Comparison of ENCODE assay signal across 8 mouse cellular contexts in genomic region chr2:91182016-91182404, GRCm38 (mm10). TPM values are rescaled to one million over a fixed set of nuclear protein-coding genes. Genes with fewer than 3 reads are reported as not detected.
A peak's percentile ranks its signal among the peaks of the same experiment; 100 is the strongest.
DNase-seq lines count a peak whose midpoint lies in the region; ATAC-seq lines count a peak whose summit lies in the region.

No protein-coding gene starts in this region.

- peak overlapping the region; percentile 71 for H3K4me2 ChIP-seq in limb, embryonic 15.5 days
- H3K4me2 ChIP-seq in stomach, embryonic 14.5 days (replicated peaks; ENCODE audit: low read depth, low read length), result peak overlapping the region; percentile 52

- H3K9me3 ChIP-seq in erythroblast, embryonic 14.5 days (ENCODE audit: control insufficient read depth, low read length), result no peaks in the 10 kb centered on the region
- H3K9me3 ChIP-seq in forebrain, embryonic 10.5 days, result no peaks in the 10 kb centered on the region
- H3K9me3 ChIP-seq in limb, embryonic 15.5 days, result no peaks in the 10 kb centered on the region
- no peaks in the 10 kb centered on the region for H3K9me3 ChIP-seq in stomach, embryonic 14.5 days (ENCODE audit: control insufficient read depth, low read depth, low read length)

- no peak for ATAC-seq in erythroblast, adult 5-6 weeks (replicated peaks; ENCODE audit: low FRiP score, poor library complexity, severe bottlenecking)
- ATAC-seq in limb, embryonic 15.5 days (ENCODE audit: insufficient number of reproducible peaks, low FRiP score, low TSS enrichment, low read depth), result no peak
- ATAC-seq in stomach, embryonic 14.5 days (ENCODE audit: insufficient number of reproducible peaks, insufficient read depth, low FRiP score, low read depth), result no peak

- H3K36me3 ChIP-seq in erythroblast, embryonic 14.5 days (ENCODE audit: control insufficient read depth), result peaks cover 10% of the 10 kb centered on the region
- H3K36me3 ChIP-seq in forebrain, embryonic 10.5 days (replicated peaks), result peaks cover 10% of the 10 kb centered on the region
- H3K36me3 ChIP-seq in limb, embryonic 15.5 days, result peaks cover 8% of the 10 kb centered on the region
- H3K36me3 ChIP-seq in stomach, embryonic 14.5 days (ENCODE audit: control insufficient read depth, insufficient read depth, low read length), result 0 out of 2 replicates have a peak, but pooled peaks cover under 1% of the 10 kb centered on the region

- 10% methylated on average over 8 of the region's 8 CpGs for WGBS in forebrain, embryonic 10.5 days
- 12% methylated on average over 8 of the region's 8 CpGs for WGBS in limb, embryonic 15.5 days
- WGBS in stomach, embryonic 14.5 days, result 9% methylated on average over 8 of the region's 8 CpGs

- peaks cover 33% of the 10 kb centered on the region for H3K4me1 ChIP-seq in erythroblast, embryonic 14.5 days (ENCODE audit: control insufficient read depth)
- peaks cover 44% of the 10 kb centered on the region for H3K4me1 ChIP-seq in forebrain, embryonic 10.5 days
- peaks cover 15% of the 10 kb centered on the region for H3K4me1 ChIP-seq in limb, embryonic 15.5 days
- peaks cover 4% of the 10 kb centered on the region; the same call in 1 of the 2 replicates for H3K4me1 ChIP-seq in stomach, embryonic 14.5 days (ENCODE audit: control insufficient read depth, insufficient read depth, low read length)

- DNase-seq in right cerebral cortex, adult 18-20 months, result peak; percentile 43
- no peak for DNase-seq in right cerebral cortex, postnatal 36 days (ENCODE audit: low spot score in 2 of 2)
- no peak for DNase-seq in forebrain, embryonic 10.5 days (ENCODE audit: extremely low spot score, low spot score)
- DNase-seq in layer of hippocampus, adult 9-10 months (ENCODE audit: low spot score), result no peak

- peak overlapping the region; percentile 88; the same call in 1 of the 2 replicates for H3K27ac ChIP-seq in forebrain, embryonic 10.5 days
- H3K27ac ChIP-seq in limb, embryonic 15.5 days, result no peak overlapping the region
- no peak overlapping the region for H3K27ac ChIP-seq in stomach, embryonic 14.5 days (ENCODE audit: low read length)

- no peak overlapping the region for H3K9ac ChIP-seq in limb, embryonic 15.5 days
- H3K9ac ChIP-seq in stomach, embryonic 14.5 days (replicated peaks; ENCODE audit: low read depth, low read length), result no peak overlapping the region

- peaks cover 16% of the 10 kb centered on the region for H3K27me3 ChIP-seq in erythroblast, embryonic 14.5 days (ENCODE audit: control insufficient read depth)
- H3K27me3 ChIP-seq in forebrain, embryonic 10.5 days (ENCODE audit: poor library complexity, severe bottlenecking), result peaks cover 9% of the 10 kb centered on the region; the same call in 1 of the 2 replicates
- no peaks in the 10 kb centered on the region for H3K27me3 ChIP-seq in limb, embryonic 15.5 days
- no peaks in the 10 kb centered on the region for H3K27me3 ChIP-seq in stomach, embryonic 14.5 days (ENCODE audit: control insufficient read depth, insufficient read depth, low read length)

- peak overlapping the region; percentile 85 for H3K4me3 ChIP-seq in erythroblast, embryonic 14.5 days (replicated peaks)
- H3K4me3 ChIP-seq in forebrain, embryonic 10.5 days, result peak overlapping the region; percentile 89
- peak overlapping the region; percentile 82 for H3K4me3 ChIP-seq in limb, embryonic 15.5 days
- H3K4me3 ChIP-seq in stomach, embryonic 14.5 days (ENCODE audit: low read depth, low read length), result peak overlapping the region; percentile 95

RNA-seq across cellular contexts. Expression of gene Madd, which starts 1.6 kb away (rescaled TPM):
- 0.56 and 0.60 TPM in 2 replicates for polyA plus RNA-seq in erythroblast, embryonic 14.5 days (2012)
- 4.6 and 31.5 TPM in 2 replicates for total RNA-seq in erythroblast, adult 5-6 weeks (2015; ENCODE audit: low replicate concordance)
- 16.3 and 16.4 TPM in 2 replicates for total RNA-seq in erythroblast, adult 5-6 weeks (2017; ENCODE audit: low replicate concordance)
- polyA plus RNA-seq in forebrain, embryonic 10.5 days (2016; fragmentation: Nextera tagmentation; extraction: Ambion mirVana), result 14.5 and 17.8 TPM in 2 replicates
- polyA plus RNA-seq in limb, embryonic 15.5 days (2015; fragmentation: Nextera tagmentation; extraction: Ambion mirVana), result 10.2 and 12.2 TPM in 2 replicates
- 11.8 and 19.7 TPM in 2 replicates for polyA plus RNA-seq in stomach, embryonic 14.5 days (2014; fragmentation: Nextera tagmentation; extraction: Ambion mirVana)

RNA-seq across cellular contexts. Expression of gene Nr1h3, which starts 20.6 kb away (rescaled TPM):
- 0.18 and 0.50 TPM in 2 replicates for polyA plus RNA-seq in erythroblast, embryonic 14.5 days (2012)
- 1.3 TPM in 2 replicates for total RNA-seq in erythroblast, adult 5-6 weeks (2015; ENCODE audit: low replicate concordance)
- 0.34 and 6.4 TPM in 2 replicates for total RNA-seq in erythroblast, adult 5-6 weeks (2017; ENCODE audit: low replicate concordance)
- polyA plus RNA-seq in forebrain, embryonic 10.5 days (2016; fragmentation: Nextera tagmentation; extraction: Ambion mirVana), result 1.4 and 2.5 TPM in 2 replicates
- polyA plus RNA-seq in limb, embryonic 15.5 days (2015; fragmentation: Nextera tagmentation; extraction: Ambion mirVana), result 2.2 and 2.4 TPM in 2 replicates
- polyA plus RNA-seq in stomach, embryonic 14.5 days (2014; fragmentation: Nextera tagmentation; extraction: Ambion mirVana), result 0.36 and 1.4 TPM in 2 replicates

RNA-seq across cellular contexts. Expression of gene Acp2, which starts 20.7 kb away (rescaled TPM):
- 0.16 and 0.23 TPM in 2 replicates for polyA plus RNA-seq in erythroblast, embryonic 14.5 days (2012)
- 0.77 and 6.9 TPM in 2 replicates for total RNA-seq in erythroblast, adult 5-6 weeks (2015; ENCODE audit: low replicate concordance)
- 3.2 and 4.5 TPM in 2 replicates for total RNA-seq in erythroblast, adult 5-6 weeks (2017; ENCODE audit: low replicate concordance)
- polyA plus RNA-seq in forebrain, embryonic 10.5 days (2016; fragmentation: Nextera tagmentation; extraction: Ambion mirVana), result 25.4 and 27.7 TPM in 2 replicates
- 25.7 and 25.9 TPM in 2 replicates for polyA plus RNA-seq in limb, embryonic 15.5 days (2015; fragmentation: Nextera tagmentation; extraction: Ambion mirVana)
- 26.5 and 32.3 TPM in 2 replicates for polyA plus RNA-seq in stomach, embryonic 14.5 days (2014; fragmentation: Nextera tagmentation; extraction: Ambion mirVana)

RNA-seq across cellular contexts. Expression of gene Ddb2, which starts 54.8 kb away (rescaled TPM):
- polyA plus RNA-seq in erythroblast, embryonic 14.5 days (2012), result 0.05 and 0.06 TPM in 2 replicates
- total RNA-seq in erythroblast, adult 5-6 weeks (2015; ENCODE audit: low replicate concordance), result 1.3 and 2.5 TPM in 2 replicates
- total RNA-seq in erythroblast, adult 5-6 weeks (2017; ENCODE audit: low replicate concordance), result 1.5 and 1.7 TPM in 2 replicates
- polyA plus RNA-seq in forebrain, embryonic 10.5 days (2016; fragmentation: Nextera tagmentation; extraction: Ambion mirVana), result 9.3 and 10.6 TPM in 2 replicates
- polyA plus RNA-seq in limb, embryonic 15.5 days (2015; fragmentation: Nextera tagmentation; extraction: Ambion mirVana), result 20.0 and 22.1 TPM in 2 replicates
- polyA plus RNA-seq in stomach, embryonic 14.5 days (2014; fragmentation: Nextera tagmentation; extraction: Ambion mirVana), result 19.9 and 22.7 TPM in 2 replicates

Comparison
In these comparisons a context has a peak if more than half of its experiments do, and no peak if none do; other contexts are left out.
1. RNA of gene Acp2, which starts 20.7 kb away (polyA plus RNA-seq): 25.4 to 27.7 TPM in forebrain, embryonic 10.5 days, 26.5 to 32.3 TPM in stomach, embryonic 14.5 days and 25.7 to 25.9 TPM in limb, embryonic 15.5 days; 0.16 to 0.23 TPM in erythroblast, embryonic 14.5 days; every median in the first group is over 10 times any median in the second.
2. Peak in every context shown above with its lines, with median percentiles within 50 percentile points of each other: H3K4me3 ChIP-seq.